Mouse (Mus musculus): ENCODE measurements around the gene Slc51a. TPM values are rescaled to one million over a fixed set of nuclear protein-coding genes. Genes with fewer than 3 reads are reported as not detected.
A peak's percentile ranks its signal among the peaks of the same experiment; 100 is the strongest.

Gene Slc51a
- polyA plus RNA-seq (2014; fragmentation: Nextera tagmentation; extraction: Ambion mirVana): 0.23 and 0.47 TPM in 2 replicates

DNA sequence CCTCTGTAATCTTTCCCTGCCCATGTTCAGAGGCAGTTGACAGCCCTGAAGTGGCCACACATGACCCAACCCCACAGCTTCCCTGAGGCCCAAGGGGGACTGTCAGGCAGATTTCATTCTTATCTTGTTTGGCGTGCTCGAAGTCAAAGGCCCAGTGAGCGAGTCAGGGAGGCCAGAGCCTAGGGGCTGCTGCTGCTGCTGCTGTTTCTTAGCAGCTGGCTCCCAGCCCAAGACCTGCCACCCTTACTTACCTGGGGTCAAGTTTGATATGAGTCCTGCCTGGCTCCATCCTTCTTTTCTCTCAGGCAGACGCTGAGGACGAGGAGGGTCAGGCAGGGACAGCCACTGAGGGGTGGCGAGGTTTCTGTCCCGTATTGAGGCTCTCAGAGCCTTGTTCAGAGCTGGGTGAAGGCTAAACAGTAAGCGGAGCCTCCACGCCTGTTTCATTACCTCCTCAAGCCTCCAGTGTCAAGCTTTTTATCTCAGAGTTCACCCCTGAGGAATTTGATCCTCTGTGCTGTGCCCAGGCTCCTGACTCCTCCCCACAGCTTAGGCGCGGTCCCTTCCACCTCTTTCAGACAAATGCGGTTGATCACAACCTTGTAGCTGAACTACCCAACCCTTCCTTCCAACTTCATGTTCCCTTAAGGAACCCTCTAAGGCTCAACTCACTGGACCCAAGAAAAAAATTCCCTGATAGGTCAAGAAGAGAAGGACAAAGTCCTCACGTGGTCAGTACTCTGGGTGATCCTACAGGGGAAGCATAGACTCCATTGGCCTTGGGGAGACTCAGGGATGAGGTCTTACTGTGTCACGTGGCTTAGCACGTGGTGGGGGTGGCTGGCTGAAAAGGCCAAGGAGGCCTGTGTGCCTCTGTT, at the start of gene Slc51a:
Gene Slc51a (minus strand): TSS at position 646 of the 878 bp plus-strand sequence.
- DNase-seq (ENCODE audit: low spot score) (no peak), ATAC-seq (ENCODE audit: low FRiP score) (no peak)
- H3K27ac ChIP-seq: no peak within 1 kb of the TSS
- no peak within 1 kb of the TSS for H3K4me2 ChIP-seq (replicated peaks)
- WGBS: 66% methylated on average over 15 of the region's 15 CpGs
- H3K9me3 ChIP-seq (ENCODE audit: control insufficient read depth, low read length): no peaks in the 10 kb centered on the region
- no peaks in the 10 kb centered on the region for H3K27me3 ChIP-seq (ENCODE audit: control insufficient read depth, insufficient read depth, low read length)
- no peak within 1 kb of the TSS for H3K4me3 ChIP-seq (replicated peaks; ENCODE audit: low read length)
- no peaks in the 10 kb centered on the region for H3K36me3 ChIP-seq (replicated peaks; ENCODE audit: control insufficient read depth, insufficient read depth)
- no peak within 1 kb of the TSS for H3K9ac ChIP-seq
- no peaks in the 10 kb centered on the region for H3K4me1 ChIP-seq (replicated peaks; ENCODE audit: control insufficient read depth, insufficient read depth, low read length)

DNA sequence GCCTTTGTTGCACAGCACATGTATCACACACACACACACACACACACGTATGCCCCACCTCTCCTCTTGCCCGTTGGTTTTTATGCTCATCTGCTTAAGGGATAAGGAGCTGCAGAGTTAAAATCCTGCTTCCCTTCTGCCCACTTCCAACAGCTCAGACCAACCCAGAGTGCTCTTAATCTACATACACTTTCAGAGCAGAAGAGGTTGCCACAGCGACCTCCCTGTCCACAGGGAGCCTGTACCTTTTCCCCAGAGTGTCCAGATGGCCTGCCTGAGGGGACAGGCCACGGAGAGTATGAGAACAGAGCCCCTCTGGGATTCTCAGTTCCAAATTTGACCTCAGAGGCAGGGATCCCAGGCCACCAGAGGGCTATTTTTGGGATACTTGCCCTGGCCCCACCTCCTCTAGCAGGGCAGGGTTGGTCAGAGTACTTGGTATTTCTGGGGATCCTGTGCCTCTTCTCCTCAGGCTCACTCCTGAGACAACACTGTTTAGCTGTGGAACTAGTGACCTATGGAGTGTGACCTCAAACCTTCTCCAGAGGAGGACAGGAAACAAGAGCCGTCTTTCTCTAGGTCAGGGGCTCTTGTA, 47.6 kb upstream of the Slc51a start:
- ATAC-seq (ENCODE audit: low FRiP score): no peak
- 33% methylated on average over 5 of the region's 5 CpGs for WGBS
- Histone ChIP-seq H3K4me2 (replicated peaks) (no peak overlapping the region), H3K4me3 (replicated peaks; ENCODE audit: low read length) (no peak overlapping the region), H3K27ac (no peak overlapping the region), H3K9ac (no peak overlapping the region), H3K27me3 (ENCODE audit: control insufficient read depth, insufficient read depth, low read length) (no peaks in the 10 kb centered on the region), H3K9me3 (ENCODE audit: control insufficient read depth, low read length) (no peaks in the 10 kb centered on the region), H3K4me1 (replicated peaks; ENCODE audit: control insufficient read depth, insufficient read depth, low read length) (0 out of 2 replicates have a peak, but pooled peaks cover 6% of the 10 kb centered on the region), H3K36me3 (replicated peaks; ENCODE audit: control insufficient read depth, insufficient read depth) (no peaks in the 10 kb centered on the region)
- no peak for DNase-seq (ENCODE audit: low spot score)

DNA sequence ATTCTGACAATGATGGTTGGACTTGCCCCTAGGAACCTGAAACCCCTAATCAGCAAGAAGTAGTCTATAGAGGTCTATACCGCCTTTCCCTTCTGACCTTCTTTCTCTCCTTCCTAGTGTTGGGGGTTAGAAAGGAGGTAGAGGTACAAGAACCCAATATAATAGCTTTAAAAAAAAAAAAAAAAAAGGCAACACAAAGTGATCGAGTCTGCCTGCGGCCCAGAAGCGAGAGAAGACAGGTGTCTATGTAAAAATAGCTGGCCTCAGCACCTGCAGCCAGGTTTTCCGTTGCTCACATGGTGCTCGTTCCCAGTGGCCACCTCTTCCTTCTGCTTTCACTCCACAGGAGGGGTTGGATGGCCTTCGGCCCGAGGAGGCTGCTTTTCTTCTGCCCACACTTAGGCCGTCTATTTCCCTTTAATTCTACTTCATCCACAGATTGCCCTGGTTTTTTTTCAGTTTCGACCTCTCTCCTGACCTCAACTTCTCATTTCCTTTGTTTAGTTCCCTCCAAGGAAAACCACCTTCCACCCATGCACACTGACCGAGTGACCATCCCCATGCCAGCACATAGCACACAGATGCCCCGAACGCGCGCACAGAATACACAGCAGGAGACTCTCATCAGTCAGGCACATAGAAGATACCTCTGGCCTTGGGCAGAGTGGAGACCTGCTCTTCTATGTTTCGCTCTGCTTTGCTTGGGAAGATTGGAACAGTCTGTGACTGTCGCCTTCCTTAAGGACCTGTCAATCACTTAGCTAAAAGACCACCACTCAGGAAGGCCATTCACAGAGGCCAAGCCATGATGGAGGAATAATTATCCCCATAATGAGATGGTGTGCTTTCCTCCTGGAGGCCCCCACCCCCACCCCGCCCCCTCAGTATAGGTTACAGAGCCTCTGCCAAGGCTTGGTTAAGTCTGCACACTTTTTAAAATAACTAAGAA, 45.5 kb upstream of the Slc51a start:
- Histone ChIP-seq H3K4me1 (replicated peaks; ENCODE audit: control insufficient read depth, insufficient read depth, low read length) (0 out of 2 replicates have a peak, but pooled peaks cover 6% of the 10 kb centered on the region), H3K4me2 (replicated peaks) (no peak overlapping the region), H3K9me3 (ENCODE audit: control insufficient read depth, low read length) (no peaks in the 10 kb centered on the region), H3K9ac (no peak overlapping the region), H3K27ac (no peak overlapping the region), H3K27me3 (ENCODE audit: control insufficient read depth, insufficient read depth, low read length) (no peaks in the 10 kb centered on the region), H3K4me3 (replicated peaks; ENCODE audit: low read length) (no peak overlapping the region), H3K36me3 (replicated peaks; ENCODE audit: control insufficient read depth, insufficient read depth) (no peaks in the 10 kb centered on the region)
- ATAC-seq (ENCODE audit: low FRiP score) (no peak), DNase-seq (ENCODE audit: low spot score) (no peak)
- WGBS: 59% methylated on average over 18 of the region's 18 CpGs

DNA sequence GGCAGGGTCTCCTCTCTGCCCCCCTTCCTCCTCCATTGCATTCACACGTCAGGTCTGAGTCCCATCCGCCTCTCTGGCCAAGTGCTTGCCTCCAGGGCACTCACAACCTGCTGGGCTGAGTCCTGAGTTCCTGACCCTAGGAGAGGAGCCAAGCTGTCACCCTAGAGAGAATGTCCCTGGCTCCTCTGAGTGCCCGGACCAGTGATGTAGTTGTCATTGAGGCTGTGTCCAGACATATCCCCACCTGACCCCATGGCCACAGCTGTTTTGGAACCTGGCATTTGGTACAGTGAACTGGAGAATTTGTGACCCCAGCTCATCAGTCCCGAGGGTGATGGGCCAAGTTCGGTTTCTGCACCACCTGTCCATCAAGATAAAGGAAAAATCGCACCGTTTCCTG, 39.2 kb upstream of the Slc51a start:
- ATAC-seq (ENCODE audit: low FRiP score) (no peak), DNase-seq (ENCODE audit: low spot score) (no peak)
- Histone ChIP-seq H3K27ac (no peak overlapping the region), H3K4me1 (replicated peaks; ENCODE audit: control insufficient read depth, insufficient read depth, low read length) (peaks cover 9% of the 10 kb centered on the region), H3K9ac (no peak overlapping the region), H3K4me3 (replicated peaks; ENCODE audit: low read length) (no peak overlapping the region), H3K9me3 (ENCODE audit: control insufficient read depth, low read length) (no peaks in the 10 kb centered on the region), H3K36me3 (replicated peaks; ENCODE audit: control insufficient read depth, insufficient read depth) (no peaks in the 10 kb centered on the region), H3K27me3 (ENCODE audit: control insufficient read depth, insufficient read depth, low read length) (no peaks in the 10 kb centered on the region), H3K4me2 (replicated peaks) (no peak overlapping the region)
- WGBS: 66% methylated on average over 7 of the region's 7 CpGs

DNA sequence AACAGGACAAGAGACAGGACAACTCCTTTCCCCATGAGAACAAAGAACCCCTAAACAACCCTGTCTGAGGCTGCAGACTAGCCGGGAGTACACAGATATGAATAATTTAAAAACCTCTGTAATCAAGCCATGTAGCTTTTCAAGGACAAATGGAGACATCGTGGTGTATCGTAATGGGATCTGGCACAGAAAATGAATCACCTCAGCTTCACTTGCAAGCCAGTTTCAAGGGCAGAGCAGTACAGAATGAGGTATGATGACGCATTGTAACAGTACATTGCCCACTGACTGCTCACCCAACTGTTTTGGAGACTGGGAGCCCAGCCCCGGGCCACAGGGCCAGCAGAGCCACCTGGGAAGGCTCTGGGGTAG, 36.6 kb upstream of the Slc51a start:
- Histone ChIP-seq H3K36me3 (replicated peaks; ENCODE audit: control insufficient read depth, insufficient read depth) (no peaks in the 10 kb centered on the region), H3K27me3 (ENCODE audit: control insufficient read depth, insufficient read depth, low read length) (no peaks in the 10 kb centered on the region), H3K9ac (0 out of 2 replicates have a peak overlapping the region, but pooled peaks have one; percentile 13), H3K9me3 (ENCODE audit: control insufficient read depth, low read length) (no peaks in the 10 kb centered on the region), H3K4me2 (replicated peaks) (no peak overlapping the region), H3K27ac (peak overlapping the region; percentile 78), H3K4me3 (replicated peaks; ENCODE audit: low read length) (no peak overlapping the region), H3K4me1 (replicated peaks; ENCODE audit: control insufficient read depth, insufficient read depth, low read length) (peaks cover 9% of the 10 kb centered on the region)
- 39% methylated on average over 5 of the region's 5 CpGs for WGBS
- ATAC-seq (ENCODE audit: low FRiP score): no peak
- DNase-seq (ENCODE audit: low spot score): no peak

GRCm38 (mm10) chr16:32523462-32524243, 36.0 kb upstream of the Slc51a start:
- no peaks in the 10 kb centered on the region for H3K27me3 ChIP-seq (ENCODE audit: control insufficient read depth, insufficient read depth, low read length)
- peak overlapping the region; percentile 78 for H3K27ac ChIP-seq
- H3K9ac ChIP-seq: 0 out of 2 replicates have a peak overlapping the region, but pooled peaks have one; percentile 13
- no peaks in the 10 kb centered on the region for H3K9me3 ChIP-seq (ENCODE audit: control insufficient read depth, low read length)
- H3K4me3 ChIP-seq (replicated peaks; ENCODE audit: low read length): no peak overlapping the region
- no peaks in the 10 kb centered on the region for H3K36me3 ChIP-seq (replicated peaks; ENCODE audit: control insufficient read depth, insufficient read depth)
- peaks cover 9% of the 10 kb centered on the region for H3K4me1 ChIP-seq (replicated peaks; ENCODE audit: control insufficient read depth, insufficient read depth, low read length)
- WGBS: 60% methylated on average over 8 of the region's 8 CpGs
- DNase-seq (ENCODE audit: low spot score): peak; percentile 49
- H3K4me2 ChIP-seq (replicated peaks): no peak overlapping the region
- peak; percentile 68; the same call in 1 of the 2 replicates for ATAC-seq (ENCODE audit: low FRiP score)

- Histone ChIP-seq H3K36me3 (replicated peaks; ENCODE audit: control insufficient read depth, insufficient read depth) (no peaks in the 10 kb centered on the region), H3K27ac (no peak overlapping the region), H3K9ac (no peak overlapping the region), H3K4me3 (replicated peaks; ENCODE audit: low read length) (no peak overlapping the region), H3K9me3 (ENCODE audit: control insufficient read depth, low read length) (no peaks in the 10 kb centered on the region), H3K4me2 (replicated peaks) (no peak overlapping the region), H3K4me1 (replicated peaks; ENCODE audit: control insufficient read depth, insufficient read depth, low read length) (peaks cover 9% of the 10 kb centered on the region), H3K27me3 (ENCODE audit: control insufficient read depth, insufficient read depth, low read length) (no peaks in the 10 kb centered on the region)
- no peak for DNase-seq (ENCODE audit: low spot score)
- ATAC-seq (ENCODE audit: low FRiP score): no peak
- WGBS: 93% methylated on average over 6 of the region's 6 CpGs
These were observed 35.0 kb upstream of the Slc51a start for GRCm38 (mm10) chr16:32522578-32523194.

GRCm38 (mm10) chr16:32520372-32520748, 32.7 kb upstream of the Slc51a start:
- no peak overlapping the region for H3K4me3 ChIP-seq (replicated peaks; ENCODE audit: low read length)
- peaks cover 21% of the 10 kb centered on the region for H3K4me1 ChIP-seq (replicated peaks; ENCODE audit: control insufficient read depth, insufficient read depth, low read length)
- no peaks in the 10 kb centered on the region for H3K9me3 ChIP-seq (ENCODE audit: control insufficient read depth, low read length)
- H3K9ac ChIP-seq: no peak overlapping the region
- ATAC-seq (ENCODE audit: low FRiP score) (no peak), DNase-seq (ENCODE audit: low spot score) (no peak)
- no peak overlapping the region for H3K27ac ChIP-seq
- no peak overlapping the region for H3K4me2 ChIP-seq (replicated peaks)
- WGBS: 64% methylated on average over 9 of the region's 9 CpGs
- no peaks in the 10 kb centered on the region for H3K27me3 ChIP-seq (ENCODE audit: control insufficient read depth, insufficient read depth, low read length)
- H3K36me3 ChIP-seq (replicated peaks; ENCODE audit: control insufficient read depth, insufficient read depth): no peaks in the 10 kb centered on the region
